In the genomic region with DNA sequence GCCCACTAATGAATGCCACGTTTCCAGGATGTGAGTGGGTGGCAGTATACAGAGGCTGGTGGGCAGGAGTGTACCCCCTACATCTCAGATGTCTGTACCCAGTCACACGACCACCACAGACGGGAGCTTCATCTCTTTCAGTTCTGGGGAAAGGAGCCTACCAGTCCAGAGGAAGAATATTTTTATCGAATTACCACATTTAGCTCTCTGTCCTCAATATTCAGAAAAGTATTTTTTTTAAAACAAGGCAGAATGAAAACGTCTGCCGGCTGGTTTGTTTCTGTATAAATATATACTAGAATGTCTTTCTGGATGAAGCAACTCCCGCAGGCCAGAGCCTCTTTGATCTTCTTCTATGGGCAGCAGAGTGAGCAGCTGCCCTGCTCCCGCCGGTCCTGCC, we compare ENCODE assay signal across 22 mouse cellular contexts. TPM values are rescaled to one million over a fixed set of nuclear protein-coding genes. Genes with fewer than 3 reads are reported as not detected.
A peak's percentile ranks its signal among the peaks of the same experiment; 100 is the strongest.
DNase-seq lines count a peak whose midpoint lies in the region; ATAC-seq and TF ChIP-seq lines count a peak whose summit lies in the region.
"Had no signal": no experiment of that assay in that cellular context is flagged by ENCODE, and none has a peak within 500 bp of the region (broad histone marks: within the 10 kb centered on the region; RNA-seq: fewer than 3 reads in every experiment).

No protein-coding gene starts in this region.

- H3K27ac ChIP-seq in gastrocnemius, adult 2 months: no peak overlapping the region
- H3K27ac ChIP-seq in left cerebral cortex, adult 2 months: peak overlapping the region; percentile 75
- H3K27ac ChIP-seq in embryonic facial prominence, embryonic 14.5 days (replicated peaks; ENCODE audit: low read depth, low read length): peak overlapping the region; percentile 45
- H3K27ac ChIP-seq: forebrain, embryonic 12.5 days; hindbrain, embryonic 15.5 days had no signal

- no peak for TF ChIP-seq CTCF in gastrocnemius, adult 2 months (IDR thresholded peaks at IDR 0.05)
- TF ChIP-seq CTCF in left cerebral cortex, adult 2 months (IDR thresholded peaks at IDR 0.05): no peak

- no peak overlapping the region for H3K4me3 ChIP-seq in gastrocnemius, adult 2 months
- H3K4me3 ChIP-seq in left cerebral cortex, adult 2 months: no peak overlapping the region
- H3K4me3 ChIP-seq in embryonic facial prominence, embryonic 14.5 days (ENCODE audit: low read depth, low read length): no peak overlapping the region
- H3K4me3 ChIP-seq: forebrain, embryonic 12.5 days; heart, embryonic 12.5 days; hindbrain, embryonic 15.5 days had no signal

- intact Hi-C loops in gastrocnemius, adult 2 months (cut with DNase I): no loop called here
- intact Hi-C loops in left cerebral cortex, adult 2 months (cut with DNase I): no loop called here

- 29% methylated on average over 9 of the region's 9 CpGs for WGBS in embryonic facial prominence, embryonic 14.5 days

- no peak overlapping the region for H3K4me2 ChIP-seq in embryonic facial prominence, embryonic 14.5 days (ENCODE audit: low read depth, low read length)
- H3K4me2 ChIP-seq: forebrain, embryonic 12.5 days; heart, embryonic 12.5 days; hindbrain, embryonic 15.5 days had no signal

- DNase-seq in gastrocnemius, adult 2 months: peak; percentile 4
- DNase-seq in gastrocnemius, adult 18-20 months (ENCODE audit: low spot score): no peak
- DNase-seq in left cerebral cortex, adult 2 months (ENCODE audit: extremely low spot score in 1 of 2, low spot score in 2 of 2): no peak
- DNase-seq in left cerebral cortex, adult 11 months (ENCODE audit: low spot score): no peak
- DNase-seq in brain, adult 2 months (ENCODE audit: low read depth, low spot score): peak; percentile 53
- DNase-seq in embryonic facial prominence, embryonic 14.5 days (ENCODE audit: low spot score): no peak
- no peak for DNase-seq in urinary bladder, postnatal 25 days (ENCODE audit: low spot score)
- DNase-seq: adrenal gland, adult 2 months; adrenal gland, postnatal 25 days; cerebellum, adult 2 months; cerebellum, postnatal 10 days; gastrocnemius, postnatal 25 days had no signal

- H3K27me3 ChIP-seq in embryonic facial prominence, embryonic 14.5 days (replicated peaks; ENCODE audit: control insufficient read depth, insufficient read depth, low read length): no peaks in the 10 kb centered on the region
- H3K27me3 ChIP-seq: hindbrain, embryonic 15.5 days had no signal

- H3K9me3 ChIP-seq in embryonic facial prominence, embryonic 14.5 days (ENCODE audit: control insufficient read depth, low read length): no peaks in the 10 kb centered on the region
- H3K9me3 ChIP-seq: forebrain, embryonic 12.5 days; heart, embryonic 12.5 days; hindbrain, embryonic 15.5 days had no signal

- ATAC-seq in embryonic facial prominence, embryonic 14.5 days (ENCODE audit: low read depth): no peak
- ATAC-seq: inflammation-experienced regulatory T-cells, adult 6 months had no signal

- H3K9ac ChIP-seq in embryonic facial prominence, embryonic 14.5 days (ENCODE audit: low read depth, low read length): no peak overlapping the region
- H3K9ac ChIP-seq: forebrain, embryonic 12.5 days; heart, embryonic 12.5 days; hindbrain, embryonic 15.5 days had no signal

- 0 out of 2 replicates have a peak, but pooled peaks cover 9% of the 10 kb centered on the region for H3K36me3 ChIP-seq in embryonic facial prominence, embryonic 14.5 days (ENCODE audit: control insufficient read depth, insufficient read depth, low read length)
- H3K36me3 ChIP-seq: forebrain, embryonic 12.5 days; heart, embryonic 12.5 days; hindbrain, embryonic 15.5 days had no signal

- peaks cover 20% of the 10 kb centered on the region; the same call in 1 of the 2 replicates for H3K4me1 ChIP-seq in embryonic facial prominence, embryonic 14.5 days (ENCODE audit: control insufficient read depth, insufficient read depth, low read length)

RNA-seq across cellular contexts. Expression of a gene that starts 26.2 kb away (rescaled TPM):
- 1 to 10 TPM; 7.8 to 9.7 TPM for total RNA-seq in gastrocnemius, adult 2 months (2021)
- total RNA-seq in gastrocnemius, adult 18-20 months (2021): 1 to 10 TPM; 7.9 to 9.9 TPM
- total RNA-seq in left cerebral cortex, adult 2 months (2021): 10 to 100 TPM; 12.2 to 19.7 TPM
- 4.8 and 5.8 TPM in 2 replicates for polyA plus RNA-seq in embryonic facial prominence, embryonic 14.5 days (2014; fragmentation: Nextera tagmentation; extraction: Ambion mirVana)
- total RNA-seq: granulocyte monocyte progenitor cell, adult 5-6 weeks had no signal
- polyA plus RNA-seq: inflammation-experienced regulatory T-cells, adult 6 months had no signal

RNA-seq across cellular contexts. Expression of a gene that starts 42.4 kb away (rescaled TPM):
- not detected for total RNA-seq in gastrocnemius, adult 2 months (2021)
- total RNA-seq in gastrocnemius, adult 18-20 months (2021): not detected
- total RNA-seq in left cerebral cortex, adult 2 months (2021): not detected
- 0.77 and 0.78 TPM in 2 replicates for polyA plus RNA-seq in embryonic facial prominence, embryonic 14.5 days (2014; fragmentation: Nextera tagmentation; extraction: Ambion mirVana)
- total RNA-seq: adrenal gland, adult 2 months; adrenal gland, postnatal 25 days; gastrocnemius, postnatal 25 days; granulocyte monocyte progenitor cell, adult 5-6 weeks; heart, adult 8-10 months; heart, postnatal 25 days had no signal
- polyA plus RNA-seq: adrenal gland, adult 2 months; cerebellum, adult 2 months; heart, embryonic 16.5 days had no signal

RNA-seq across cellular contexts. Expression of a gene that starts 42.5 kb away (rescaled TPM):
- total RNA-seq in gastrocnemius, adult 2 months (2021): not detected
- total RNA-seq in gastrocnemius, adult 18-20 months (2021): not detected
- total RNA-seq in left cerebral cortex, adult 2 months (2021): not detected
- polyA plus RNA-seq in embryonic facial prominence, embryonic 14.5 days (2014; fragmentation: Nextera tagmentation; extraction: Ambion mirVana): not detected in 2 replicates
- total RNA-seq: adrenal gland, adult 2 months; adrenal gland, postnatal 25 days; gastrocnemius, postnatal 25 days; granulocyte monocyte progenitor cell, adult 5-6 weeks; heart, adult 8-10 months; heart, postnatal 25 days had no signal
- polyA plus RNA-seq: adrenal gland, adult 2 months; cerebellum, adult 2 months; embryonic facial prominence, embryonic 11.5 days; forebrain, embryonic 12.5 days; heart, embryonic 12.5 days; heart, embryonic 16.5 days; hindbrain, embryonic 11.5 days; hindbrain, embryonic 15.5 days had no signal

Comparison
In these comparisons a context has a peak if more than half of its experiments do, and no peak if none do; other contexts are left out.
1. DNase-seq: peak in gastrocnemius, adult 2 months (single experiment) and brain, adult 2 months (single experiment); none in gastrocnemius, adult 18-20 months (single experiment), left cerebral cortex, adult 2 months (0 of 2), left cerebral cortex, adult 11 months (single experiment), embryonic facial prominence, embryonic 14.5 days (single experiment) and urinary bladder, postnatal 25 days (single experiment).